Mouse (Mus musculus): ENCODE data around the gene Sf3b3.
"Not testable (repeated sequence)": the region's sequence is repeated elsewhere in the genome, so short reads cannot be mapped to it uniquely, and the experiment has no call there.

Gene Sf3b3

DNA sequence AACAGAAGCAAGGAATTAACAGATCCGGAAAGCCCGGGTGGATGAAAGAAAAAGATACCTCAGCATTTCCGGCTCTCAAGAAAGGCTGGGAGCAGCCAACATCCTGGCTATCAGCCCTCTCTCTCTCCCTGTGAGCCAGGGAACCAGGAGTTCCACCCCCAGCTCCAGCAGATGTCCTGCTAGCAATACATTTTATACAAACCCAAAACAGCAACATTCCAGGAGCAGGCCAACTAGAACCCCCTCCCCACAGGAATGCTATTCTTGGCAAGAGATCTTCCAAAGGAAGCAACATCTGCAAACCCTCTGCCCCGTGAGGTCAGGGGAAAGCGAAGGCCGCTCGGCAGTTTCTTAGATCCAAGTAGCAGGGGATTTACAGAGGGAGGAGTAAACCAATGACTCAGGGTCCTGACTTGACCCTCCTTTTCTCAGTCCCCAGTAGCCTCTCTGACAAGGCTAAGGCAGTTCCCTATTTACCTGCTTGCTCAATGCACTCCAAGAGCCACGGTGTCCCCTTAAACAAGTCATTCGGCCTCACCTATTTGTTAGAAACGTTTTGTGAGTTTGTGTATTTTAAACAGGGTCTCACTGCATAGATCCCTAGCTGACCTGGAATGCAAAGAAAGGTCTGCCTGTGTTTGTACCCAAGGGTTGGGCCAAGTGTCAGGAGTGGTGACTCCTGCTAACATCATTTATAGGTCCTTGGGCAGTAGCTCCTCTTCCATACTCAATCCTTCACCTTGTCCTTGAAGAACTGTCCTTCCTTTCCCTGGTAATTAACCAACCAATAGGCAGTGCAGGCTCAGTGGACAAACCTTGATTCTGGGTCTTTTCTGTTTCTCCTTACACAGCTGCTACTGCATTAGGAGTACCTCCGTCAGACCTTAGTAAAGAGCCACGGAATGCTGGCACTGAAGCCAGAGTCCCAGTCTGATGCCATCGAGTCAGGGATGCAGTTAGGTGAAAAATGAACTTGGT lies 37.8 kb downstream of the Sf3b3 start:
- no peak for DNase-seq (ENCODE audit: low spot score in 2 of 2)

DNA sequence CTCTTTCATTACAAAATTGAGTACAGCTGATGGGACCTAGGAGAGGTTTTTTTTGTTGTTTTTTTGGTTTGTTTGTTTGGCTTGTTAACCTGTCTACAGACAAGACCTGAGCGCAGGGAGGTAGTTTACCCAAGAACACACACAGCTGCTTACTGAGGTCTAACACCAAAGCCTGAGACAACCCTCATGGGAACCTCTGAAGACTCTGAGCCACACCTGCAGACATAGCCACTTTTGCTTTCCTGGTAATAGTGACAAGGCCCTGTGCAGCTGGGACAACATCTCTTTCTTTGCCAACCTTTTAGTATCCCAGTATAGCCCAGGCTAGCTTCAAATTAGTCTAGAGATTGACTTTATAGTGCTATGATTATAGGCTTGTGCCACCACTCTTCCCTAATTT lies 40.4 kb downstream of the Sf3b3 start:
- DNase-seq (ENCODE audit: low spot score in 2 of 2) = no peak

DNA sequence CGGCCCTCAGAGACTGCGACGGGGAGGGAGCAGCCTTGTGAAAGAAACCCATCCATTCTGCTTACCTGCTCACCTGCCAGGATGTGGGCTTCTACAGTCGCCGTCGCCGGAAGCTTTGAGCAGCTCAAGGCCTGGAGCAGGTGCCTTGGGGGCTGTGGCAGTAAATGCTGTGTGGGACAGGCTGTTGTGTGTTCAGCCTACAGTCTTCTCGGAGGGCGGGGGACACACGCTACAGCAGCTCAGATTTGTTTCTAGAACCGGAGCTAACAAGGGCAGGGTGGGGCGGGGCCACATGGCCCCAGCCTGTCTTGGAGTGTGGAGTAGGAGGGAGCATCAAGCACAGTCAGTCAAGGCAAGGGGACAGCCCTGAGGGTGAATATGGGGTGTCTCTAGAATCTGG lies 40.9 kb downstream of the Sf3b3 start, which contains the start of gene Il34:
Gene Il34 (minus strand): TSS at position 256 of the 400 bp plus-strand sequence.
- DNase-seq (ENCODE audit: low spot score in 2 of 2) = no peak

DNA sequence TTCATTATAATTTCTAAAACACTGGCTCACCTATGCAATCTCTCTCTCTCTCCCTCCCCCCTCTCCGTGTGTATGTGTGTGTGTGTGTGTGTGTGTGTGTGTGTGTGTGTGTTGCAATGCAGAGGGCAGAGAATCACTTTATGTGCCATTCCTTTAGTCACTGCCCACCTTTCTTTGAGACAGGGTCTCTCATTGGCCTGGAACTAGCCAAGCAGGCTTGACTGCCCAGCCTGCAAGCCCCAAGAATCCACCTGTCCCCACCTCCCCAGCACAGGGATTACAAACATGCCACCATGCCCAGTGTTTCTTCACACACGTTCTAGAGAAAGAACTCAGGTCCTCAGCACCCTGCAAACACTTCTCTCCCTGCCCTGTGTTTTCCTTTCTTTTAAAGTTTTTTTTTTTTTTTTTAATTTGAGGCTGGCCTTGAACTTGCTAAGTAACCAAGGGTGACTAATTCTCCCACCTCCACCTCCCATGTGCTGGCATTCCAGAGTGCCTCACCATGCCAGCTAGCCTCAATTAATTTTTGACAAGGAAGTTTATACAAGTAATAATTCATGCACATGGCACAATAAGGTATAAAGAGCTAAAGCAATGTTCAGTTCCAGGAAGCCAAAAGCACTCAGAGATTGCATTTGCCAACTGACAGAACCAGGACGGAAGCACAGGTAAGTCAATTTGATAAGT lies 41.6 kb downstream of the Sf3b3 start:
- no peak for DNase-seq (ENCODE audit: low spot score in 2 of 2)

DNA sequence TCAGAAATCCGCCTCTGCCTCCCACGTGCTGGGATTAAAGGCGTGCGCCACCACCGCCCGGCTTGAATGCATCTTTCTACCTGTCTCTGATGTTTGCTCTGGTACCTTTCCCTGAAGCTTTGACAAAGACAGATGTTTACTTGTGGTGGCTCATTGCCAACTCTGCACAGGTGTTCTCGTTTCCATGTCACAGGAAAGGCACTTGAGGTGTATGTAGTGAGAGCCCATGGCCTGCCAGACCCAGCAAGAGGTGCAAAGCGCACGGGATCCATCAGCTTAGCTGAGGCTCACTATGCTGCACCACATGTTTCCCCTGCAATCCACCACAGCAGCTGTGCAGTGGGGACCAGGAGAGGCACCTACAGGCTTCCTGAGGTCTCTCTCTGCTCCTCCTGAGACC lies 42.7 kb downstream of the Sf3b3 start:
- DNase-seq (ENCODE audit: low spot score in 2 of 2) = no peak

DNA sequence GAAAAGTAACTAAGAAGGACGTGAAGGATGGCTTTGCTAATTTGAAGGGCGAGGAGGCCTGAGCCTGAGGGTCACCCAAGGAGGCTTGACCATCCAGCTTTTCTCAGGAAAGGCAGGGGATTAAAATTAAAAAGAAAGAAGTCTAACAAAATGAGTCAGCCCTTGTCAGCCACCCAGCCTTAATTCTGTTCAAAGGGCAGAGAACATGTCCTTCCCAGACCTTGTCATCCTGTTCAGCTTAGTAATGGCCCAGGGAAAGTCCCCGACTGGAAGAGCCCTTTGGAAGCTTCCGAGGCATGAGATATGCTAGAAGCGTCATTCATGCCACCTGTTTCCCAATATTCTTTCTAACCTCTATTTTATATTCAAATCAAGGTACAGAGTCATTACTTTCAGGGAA lies 43.6 kb downstream of the Sf3b3 start:
- no peak for DNase-seq (ENCODE audit: low spot score in 2 of 2)

DNA sequence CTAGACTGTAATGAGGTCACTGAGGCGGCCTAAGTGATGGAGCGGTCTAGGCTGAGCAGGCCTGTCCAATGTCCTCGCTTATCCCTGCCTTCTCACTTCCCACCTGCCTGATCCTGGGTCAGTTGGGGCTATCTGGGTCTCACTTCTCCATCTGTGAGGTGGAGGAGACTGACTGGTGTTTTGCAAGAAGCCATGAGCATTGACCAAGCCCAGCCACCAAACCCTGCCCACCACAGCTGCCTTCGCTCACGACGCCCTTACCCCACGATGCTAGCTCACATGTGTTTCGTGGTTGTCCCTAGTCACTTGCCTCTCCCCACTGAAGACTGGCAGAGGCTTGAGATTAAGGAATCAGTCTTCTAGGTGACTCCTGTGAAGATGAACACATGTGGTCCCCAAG lies 49.5 kb downstream of the Sf3b3 start:
- DNase-seq (ENCODE audit: low spot score in 2 of 2) = no peak

DNA sequence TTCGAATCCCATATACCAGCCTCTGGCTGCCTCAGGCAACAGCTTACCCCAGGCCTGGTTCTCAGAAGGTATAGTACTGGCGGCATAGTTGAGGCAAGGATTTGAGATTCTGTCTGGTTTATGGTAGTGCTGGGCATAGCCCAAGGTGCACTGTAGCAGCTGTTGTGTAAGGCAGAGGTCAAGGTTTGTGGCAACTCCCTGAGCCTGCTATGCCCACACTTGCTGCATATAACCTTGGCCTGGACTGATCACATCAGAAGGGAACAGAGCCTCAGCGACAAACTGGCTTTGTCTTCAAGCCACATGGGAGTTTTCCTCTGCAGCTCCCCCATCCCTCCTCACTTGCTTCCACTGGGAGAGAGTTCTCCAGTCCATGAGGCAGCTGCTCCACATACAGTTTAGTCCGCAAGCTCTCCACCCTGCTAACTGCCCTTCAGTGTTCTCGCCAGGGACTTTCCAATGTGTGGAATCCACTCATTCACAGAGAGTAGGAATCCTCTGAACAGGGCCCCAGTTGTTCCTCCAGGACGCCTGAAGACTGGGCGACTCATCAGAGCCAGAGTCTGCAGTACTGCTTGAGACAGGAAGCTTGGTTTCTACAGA lies 52.1 kb downstream of the Sf3b3 start:
- no peak for DNase-seq (ENCODE audit: low spot score in 2 of 2)

DNA sequence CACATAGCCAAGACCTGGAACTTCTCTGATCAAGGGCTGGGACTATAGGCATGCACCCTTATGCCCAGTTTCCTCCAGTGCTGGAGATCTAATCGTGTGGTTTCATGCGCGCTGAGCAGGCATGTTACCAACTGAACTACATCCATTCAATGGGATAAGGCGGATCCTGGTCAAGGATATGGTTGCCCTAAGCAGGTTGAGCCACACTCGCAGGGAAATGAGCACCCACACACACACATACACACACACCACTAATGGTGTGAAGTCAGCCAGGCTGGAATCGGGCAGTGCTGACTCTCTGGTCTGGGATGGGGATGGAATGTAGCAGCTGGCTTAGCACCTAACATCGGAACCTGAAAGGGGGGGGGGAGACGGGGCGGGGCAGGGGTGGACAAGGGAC lies 52.7 kb downstream of the Sf3b3 start:
- no peak for DNase-seq (ENCODE audit: low spot score in 2 of 2)

DNA sequence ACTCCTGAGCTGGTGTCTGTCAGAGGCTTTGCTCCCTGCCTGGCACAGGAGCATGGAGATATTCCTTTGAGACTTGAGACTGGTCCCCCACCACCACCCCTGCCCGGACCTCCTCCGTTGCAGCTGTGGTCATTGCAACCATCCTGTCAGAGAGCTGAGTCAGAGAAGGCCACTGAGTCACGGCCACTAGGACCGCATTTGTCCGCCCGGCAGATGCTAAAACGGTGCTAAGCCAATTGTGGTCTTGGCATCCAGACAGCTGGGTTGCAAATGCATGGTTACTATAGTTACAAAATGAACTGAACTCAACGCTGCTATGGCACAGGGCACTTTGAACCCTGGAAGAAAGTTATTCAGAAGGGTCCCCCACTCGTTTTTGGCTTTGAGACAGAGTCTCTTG lies 53.1 kb downstream of the Sf3b3 start:
- DNase-seq (ENCODE audit: low spot score in 2 of 2) = no peak

DNA sequence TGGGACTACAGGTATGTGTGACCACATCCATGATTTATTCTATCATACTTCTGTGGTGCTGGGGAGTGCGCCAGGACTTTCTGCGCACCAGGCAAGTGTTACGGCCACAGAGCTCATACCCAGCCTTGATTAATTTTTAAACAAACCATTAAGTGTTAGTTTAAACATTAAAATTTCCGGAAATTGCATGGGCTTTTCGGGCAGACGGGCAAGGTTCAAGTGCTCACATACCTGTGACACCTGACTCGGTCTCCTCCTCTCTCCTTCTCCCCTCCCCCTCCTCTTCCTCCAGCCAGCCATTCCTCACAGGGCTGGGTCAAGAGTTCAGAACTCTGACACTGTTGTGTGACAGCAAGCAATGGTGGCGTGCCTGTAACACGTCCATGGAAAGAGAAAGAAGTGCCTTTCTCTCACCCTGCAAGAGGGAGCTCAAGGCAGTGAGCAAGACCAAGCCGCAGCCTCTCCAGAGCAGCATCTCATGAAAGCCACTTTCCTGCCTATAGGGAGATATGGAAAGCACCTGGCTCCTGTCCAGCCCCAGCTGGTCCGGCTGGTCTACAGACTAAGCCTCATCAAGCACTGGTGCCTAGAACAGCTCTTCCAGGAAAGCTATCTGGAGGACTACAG lies 53.9 kb downstream of the Sf3b3 start:
- DNase-seq (ENCODE audit: low spot score in 2 of 2) = no peak

DNA sequence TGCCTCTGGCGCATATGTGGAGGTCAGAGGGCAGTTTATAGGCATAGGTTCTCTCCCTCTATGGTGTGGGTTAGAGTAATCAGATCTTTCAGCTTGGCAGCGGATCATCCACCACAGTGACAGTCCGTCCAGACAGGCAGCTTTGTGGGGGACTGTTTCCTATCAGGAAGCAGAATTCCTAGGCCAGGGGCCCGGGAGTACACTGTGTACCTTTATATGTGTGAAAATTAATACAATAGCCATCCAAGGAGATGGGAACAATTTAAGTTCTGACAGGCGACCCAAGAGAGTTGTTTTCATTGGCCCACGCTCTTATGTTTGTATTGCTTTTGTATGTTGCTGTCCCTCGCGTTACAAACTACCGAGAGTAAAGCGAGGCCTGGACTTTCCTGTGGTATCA lies 55.4 kb downstream of the Sf3b3 start:
- no peak for DNase-seq (ENCODE audit: low spot score in 2 of 2)

DNA sequence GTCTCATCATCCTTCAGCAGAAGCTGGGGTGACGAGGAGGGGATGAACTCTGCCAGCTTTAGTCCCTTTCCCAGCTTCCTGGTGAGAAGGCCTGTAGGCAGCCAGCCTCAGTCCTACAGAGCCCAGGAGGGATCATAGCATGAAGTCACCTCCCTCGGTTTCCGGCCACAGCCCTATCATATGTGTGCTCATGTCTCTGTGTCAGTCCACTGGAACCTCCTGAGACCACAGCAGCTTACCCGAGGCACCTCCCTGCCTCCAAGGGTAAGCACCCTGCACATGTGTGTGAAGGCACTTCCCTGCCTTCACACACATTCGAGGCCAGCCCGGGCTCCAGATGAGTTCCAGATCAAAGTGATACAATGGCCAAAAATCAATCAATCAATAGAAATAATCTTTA lies 56.3 kb downstream of the Sf3b3 start:
- no peak for DNase-seq (ENCODE audit: low spot score in 2 of 2)

DNA sequence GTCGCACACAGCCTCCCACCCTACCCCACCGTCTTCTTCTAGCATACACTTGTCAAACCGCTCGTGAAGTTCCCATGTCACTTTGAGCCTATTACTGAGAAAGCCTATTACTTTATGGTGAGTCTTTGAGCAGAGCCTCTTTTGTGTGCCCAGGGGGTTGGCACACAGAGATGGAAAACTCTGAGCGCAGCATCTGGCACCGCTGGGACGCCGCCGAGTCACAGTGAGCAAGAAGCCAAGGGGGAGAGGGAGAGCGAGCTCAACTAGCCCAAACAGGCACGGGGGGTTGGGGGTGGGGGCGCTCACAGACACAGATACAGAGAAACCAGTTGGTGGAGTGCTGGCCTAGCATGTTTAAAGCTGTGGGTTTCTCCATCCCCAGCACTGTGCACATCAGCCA lies 57.0 kb downstream of the Sf3b3 start:
- DNase-seq (ENCODE audit: low spot score in 2 of 2) = no peak

DNA sequence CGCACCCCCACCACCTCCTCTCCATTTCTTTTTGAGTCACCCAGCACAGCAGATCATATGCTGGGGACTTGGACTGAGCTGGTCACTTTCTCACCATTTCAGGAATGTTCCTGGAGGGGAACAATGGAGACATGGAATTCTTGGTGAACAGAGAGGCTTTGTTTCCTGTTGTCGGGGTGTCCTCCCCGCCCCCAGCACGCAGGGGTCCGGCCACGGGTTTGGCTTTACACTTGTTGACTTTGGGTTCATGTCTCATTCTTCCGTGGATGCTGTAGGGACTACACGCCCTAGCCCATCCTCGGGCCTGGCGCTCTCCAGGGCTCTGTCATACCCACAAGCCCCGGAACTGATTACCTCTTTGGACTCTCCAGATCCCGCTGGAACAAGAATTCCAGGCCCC lies 57.6 kb downstream of the Sf3b3 start:
- no peak for DNase-seq (ENCODE audit: low spot score in 2 of 2)

DNA sequence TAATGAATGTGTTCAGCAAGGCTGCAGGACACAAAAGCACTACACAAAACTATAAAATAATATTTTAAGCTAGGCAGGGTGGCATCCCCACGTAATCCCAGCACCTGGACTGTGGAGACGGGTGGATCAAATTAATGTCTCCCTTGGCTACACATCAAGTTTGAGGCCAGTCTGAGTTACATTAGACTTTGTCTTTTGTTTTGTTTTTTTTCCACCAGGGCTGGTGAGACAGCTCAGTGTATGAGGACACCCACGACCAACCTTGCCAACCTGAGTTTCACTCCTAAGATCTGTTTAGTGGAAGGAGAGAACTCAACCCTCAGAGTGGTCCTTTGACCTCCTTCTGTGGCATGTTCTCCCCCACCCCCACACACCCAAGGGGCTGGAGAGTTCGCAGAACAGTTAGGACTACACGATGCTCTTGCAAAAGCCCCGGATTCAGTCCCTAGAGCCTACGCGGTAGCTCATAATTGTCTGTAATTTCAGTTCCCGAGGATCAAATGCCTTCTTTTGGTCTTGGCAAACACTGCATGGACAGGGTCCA lies 59.1 kb downstream of the Sf3b3 start:
- no peak for DNase-seq (ENCODE audit: low spot score in 2 of 2)

DNA sequence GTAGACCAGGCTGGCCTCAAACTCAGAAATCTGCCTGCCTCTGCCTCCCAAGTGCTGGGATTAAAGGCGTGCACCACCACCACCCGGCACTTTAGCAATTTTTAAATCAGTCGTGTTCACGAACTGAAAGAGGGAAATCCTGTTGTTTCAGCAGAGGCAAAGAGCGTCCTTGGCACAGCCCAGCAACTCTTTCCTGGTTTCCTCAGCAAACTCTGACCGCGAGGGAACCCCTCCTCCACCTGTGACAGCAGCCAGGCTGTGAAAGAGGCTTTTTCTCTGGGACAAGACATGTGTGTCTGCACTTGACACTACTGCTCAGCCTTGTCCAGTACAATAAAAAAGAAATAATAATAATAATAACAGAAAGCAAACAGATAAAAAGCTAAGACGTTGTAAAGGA lies 59.7 kb downstream of the Sf3b3 start:
- DNase-seq (ENCODE audit: low spot score in 2 of 2) = no peak

DNA sequence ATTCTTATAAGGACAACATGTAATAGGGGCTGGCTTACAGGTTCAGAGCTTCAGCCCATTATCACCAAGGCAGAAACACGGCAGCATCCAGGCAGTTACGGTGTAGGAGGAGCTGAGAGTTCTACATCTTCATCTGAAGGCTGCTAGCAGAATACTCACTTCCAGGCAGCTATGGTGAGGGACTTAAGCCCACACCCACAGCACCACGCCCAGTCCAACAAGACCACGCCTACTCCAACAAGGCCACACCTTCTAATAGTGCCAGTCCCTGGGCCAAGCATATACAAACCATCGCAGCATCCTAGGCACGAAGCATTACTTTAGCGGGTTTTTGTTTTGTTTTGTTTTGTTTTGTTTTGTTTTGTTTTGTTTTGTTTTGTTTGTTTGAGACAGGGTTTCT lies 60.1 kb downstream of the Sf3b3 start:
- DNase-seq (ENCODE audit: low spot score in 2 of 2) = not testable (repeated sequence)

DNA sequence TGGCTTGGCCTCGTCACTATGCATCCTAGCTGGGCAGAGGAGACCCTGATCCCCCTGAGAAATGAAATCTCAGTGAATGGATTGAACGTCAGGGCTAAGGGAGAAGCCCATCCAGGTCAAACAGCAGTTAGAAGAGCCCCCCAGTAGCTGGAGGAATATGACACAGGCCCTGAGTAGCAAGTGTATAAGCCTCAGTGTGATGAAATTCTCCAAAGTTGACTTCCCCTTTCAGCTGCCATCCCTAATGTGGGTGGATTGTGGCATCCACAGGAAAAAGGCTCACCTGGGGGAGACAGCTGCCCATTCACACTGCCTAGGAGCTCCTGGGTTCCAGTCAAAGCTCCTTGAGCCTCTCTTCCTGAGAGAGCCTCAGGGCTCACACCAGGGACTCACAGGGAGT lies 61.2 kb downstream of the Sf3b3 start:
- DNase-seq (ENCODE audit: low spot score in 2 of 2) = no peak

DNA sequence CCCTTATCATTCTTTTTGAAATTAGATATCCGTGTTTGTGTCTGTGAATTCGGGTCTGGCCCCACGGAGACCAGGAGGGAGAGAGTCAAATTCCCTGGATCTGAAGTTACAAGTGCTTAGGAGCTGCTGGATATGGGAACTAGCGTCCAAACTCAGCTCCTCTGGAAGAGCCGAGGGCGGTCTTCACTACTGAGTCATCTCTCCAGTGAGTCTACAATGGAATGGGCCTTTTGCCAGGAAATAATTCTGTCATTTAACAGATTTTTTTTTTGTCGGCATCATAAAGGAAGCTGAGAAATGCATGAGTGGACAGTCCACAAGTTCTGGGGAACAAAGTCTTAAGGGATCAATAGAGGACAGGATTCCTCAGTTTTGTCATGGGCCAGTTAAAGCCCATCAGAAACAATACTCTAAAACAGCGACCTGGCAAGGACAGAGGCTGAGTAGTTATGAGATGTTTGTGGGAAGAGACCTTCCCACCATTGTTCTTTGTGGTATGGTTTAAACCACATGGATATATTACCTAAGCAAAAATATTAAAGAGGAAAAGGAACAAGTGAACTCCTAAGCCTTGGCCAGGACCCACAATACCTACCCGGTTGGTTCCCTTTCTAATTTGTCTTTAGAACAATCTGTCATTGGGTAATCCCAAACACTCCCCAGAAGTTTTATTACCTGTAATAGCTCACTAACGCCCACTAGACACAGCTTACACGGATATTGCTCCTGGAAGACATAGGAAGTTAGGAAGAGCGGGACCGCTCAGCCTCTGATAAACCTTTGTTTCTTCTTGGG lies 66.5 kb downstream of the Sf3b3 start:
- DNase-seq (ENCODE audit: low spot score in 2 of 2) = no peak

DNA sequence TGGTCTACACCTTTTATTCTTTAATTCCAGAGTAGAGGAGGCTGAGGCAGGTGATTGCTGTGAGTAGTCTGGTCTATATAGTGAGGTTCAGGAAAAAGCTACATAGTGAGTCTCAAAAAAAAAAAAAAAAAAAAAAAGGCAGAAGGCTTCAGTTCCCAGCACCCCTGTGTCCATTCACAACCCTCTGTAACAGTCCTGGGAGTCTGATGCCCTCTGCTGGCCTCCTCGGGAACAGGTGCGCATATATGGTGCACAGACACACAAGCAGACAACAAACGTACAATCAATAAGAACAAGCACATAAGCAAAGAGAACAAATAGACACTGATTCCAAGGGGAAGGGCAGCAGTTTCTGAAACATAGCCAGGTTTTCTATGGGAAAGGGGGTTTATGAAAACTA lies 70.3 kb downstream of the Sf3b3 start:
- DNase-seq (ENCODE audit: low spot score in 2 of 2) = no peak
